Mouse (Mus musculus): Measurements from ENCODE around the gene Ifit2. TPM values are rescaled to one million over a fixed set of nuclear protein-coding genes. Genes with fewer than 3 reads are reported as not detected.
"Not testable (repeated sequence)": the region's sequence is repeated elsewhere in the genome, so short reads cannot be mapped to it uniquely, and the experiment has no call there.

Gene Ifit2
- total RNA-seq, 1 experiment from 2014 or later, result 27.8 TPM

- not testable (repeated sequence) for ATAC-seq (ENCODE audit: extremely low read depth, insufficient number of reproducible peaks, low FRiP score, poor library complexity, severe bottlenecking)
Observed at GRCm38 (mm10) chr19:34585740-34586458, 35.4 kb downstream of the Ifit2 start.

GRCm38 (mm10) chr19:34587898-34588692, 37.6 kb downstream of the Ifit2 start:
- not testable (repeated sequence) for ATAC-seq (ENCODE audit: extremely low read depth, insufficient number of reproducible peaks, low FRiP score, poor library complexity, severe bottlenecking)

- no peak for ATAC-seq (ENCODE audit: extremely low read depth, insufficient number of reproducible peaks, low FRiP score, poor library complexity, severe bottlenecking)
Observed at GRCm38 (mm10) chr19:34588959-34589358, 38.5 kb downstream of the Ifit2 start.

- ATAC-seq (ENCODE audit: extremely low read depth, insufficient number of reproducible peaks, low FRiP score, poor library complexity, severe bottlenecking), result peak; percentile 48
Observed at GRCm38 (mm10) chr19:34593456-34593855, 43.0 kb downstream of the Ifit2 start.

- ATAC-seq (ENCODE audit: extremely low read depth, insufficient number of reproducible peaks, low FRiP score, poor library complexity, severe bottlenecking), result not testable (repeated sequence)
Observed at GRCm38 (mm10) chr19:34594523-34594922, 44.0 kb downstream of the Ifit2 start.

- no peak for ATAC-seq (ENCODE audit: extremely low read depth, insufficient number of reproducible peaks, low FRiP score, poor library complexity, severe bottlenecking)
Observed at GRCm38 (mm10) chr19:34596811-34597210, 46.3 kb downstream of the Ifit2 start.

GRCm38 (mm10) chr19:34598341-34598740, 47.8 kb downstream of the Ifit2 start:
- ATAC-seq (ENCODE audit: extremely low read depth, insufficient number of reproducible peaks, low FRiP score, poor library complexity, severe bottlenecking), result no peak

- ATAC-seq (ENCODE audit: extremely low read depth, insufficient number of reproducible peaks, low FRiP score, poor library complexity, severe bottlenecking), result peak; percentile 82
Observed at GRCm38 (mm10) chr19:34599250-34599649, 48.8 kb downstream of the Ifit2 start.

GRCm38 (mm10) chr19:34601888-34602287, 51.4 kb downstream of the Ifit2 start, which contains the start of gene Ifit1bl1:
TSS of gene Ifit1bl1 (minus strand) at chr19:34601956.
- ATAC-seq (ENCODE audit: extremely low read depth, insufficient number of reproducible peaks, low FRiP score, poor library complexity, severe bottlenecking), result peak; percentile 66

GRCm38 (mm10) chr19:34605472-34605871, 55.0 kb downstream of the Ifit2 start:
- no peak for ATAC-seq (ENCODE audit: extremely low read depth, insufficient number of reproducible peaks, low FRiP score, poor library complexity, severe bottlenecking)

GRCm38 (mm10) chr19:34607237-34608051, 57.0 kb downstream of the Ifit2 start, which contains the start of gene Ifit3b:
TSS of gene Ifit3b (plus strand) at chr19:34607970.
- peak; percentile 73 for ATAC-seq (ENCODE audit: extremely low read depth, insufficient number of reproducible peaks, low FRiP score, poor library complexity, severe bottlenecking)

GRCm38 (mm10) chr19:34610118-34610517, 59.6 kb downstream of the Ifit2 start:
- ATAC-seq (ENCODE audit: extremely low read depth, insufficient number of reproducible peaks, low FRiP score, poor library complexity, severe bottlenecking), result not testable (repeated sequence)

- ATAC-seq (ENCODE audit: extremely low read depth, insufficient number of reproducible peaks, low FRiP score, poor library complexity, severe bottlenecking), result not testable (repeated sequence)
Observed at GRCm38 (mm10) chr19:34612243-34613001, 61.9 kb downstream of the Ifit2 start.

- ATAC-seq (ENCODE audit: extremely low read depth, insufficient number of reproducible peaks, low FRiP score, poor library complexity, severe bottlenecking), result no peak
Observed at GRCm38 (mm10) chr19:34620871-34621270, 70.4 kb downstream of the Ifit2 start.

- ATAC-seq (ENCODE audit: extremely low read depth, insufficient number of reproducible peaks, low FRiP score, poor library complexity, severe bottlenecking), result no peak
Observed at GRCm38 (mm10) chr19:34623781-34624180, 73.3 kb downstream of the Ifit2 start.

- no peak for ATAC-seq (ENCODE audit: extremely low read depth, insufficient number of reproducible peaks, low FRiP score, poor library complexity, severe bottlenecking)
Observed at GRCm38 (mm10) chr19:34624663-34625062, 74.2 kb downstream of the Ifit2 start.

Data from neutrophil, adult 5-6 weeks (primary cell).